In genomic region chr15:99710221-99711190, GRCm38 (mm10) we compare ENCODE assay signal across 25 mouse cellular contexts. TPM values are rescaled to one million over a fixed set of nuclear protein-coding genes. Genes with fewer than 3 reads are reported as not detected.
DNase-seq lines count a peak whose midpoint lies in the region; ATAC-seq and TF ChIP-seq lines count a peak whose summit lies in the region.
"Had no signal": no experiment of that assay in that cellular context is flagged by ENCODE, and none has a peak within 500 bp of the region (broad histone marks: within the 10 kb centered on the region; RNA-seq: fewer than 3 reads in every experiment).

No protein-coding gene starts in this region.

- H3K4me2 ChIP-seq in liver, postnatal 0 days (ENCODE audit: low read depth, low read length): peak overlapping the region; percentile 23
- H3K4me2 ChIP-seq: embryonic facial prominence, embryonic 13.5 days; forebrain, embryonic 12.5 days; heart, embryonic 11.5 days; heart, embryonic 15.5 days; hindbrain, embryonic 13.5 days had no signal

- H3K27ac ChIP-seq in layer of hippocampus, adult 2 months: peak overlapping the region; percentile 99
- H3K27ac ChIP-seq in liver, postnatal 0 days (ENCODE audit: low read depth): peak overlapping the region; percentile 57
- H3K27ac ChIP-seq: embryonic facial prominence, embryonic 13.5 days; forebrain, embryonic 12.5 days; heart, adult 2 months; heart, embryonic 15.5 days; hindbrain, embryonic 13.5 days; hindbrain, postnatal 0 days had no signal

- TF ChIP-seq CTCF in layer of hippocampus, adult 2 months (conservative IDR thresholded peaks at IDR 0.05): no peak
- no peak for TF ChIP-seq CTCF in liver, postnatal 0 days (IDR thresholded peaks at IDR 0.05; ENCODE audit: low read depth)

- no peak overlapping the region for H3K4me3 ChIP-seq in layer of hippocampus, adult 2 months
- H3K4me3 ChIP-seq in liver, postnatal 0 days (ENCODE audit: low read depth, low read length): no peak overlapping the region
- H3K4me3 ChIP-seq: embryonic facial prominence, embryonic 13.5 days; forebrain, embryonic 12.5 days; heart, adult 2 months; heart, embryonic 15.5 days; hindbrain, embryonic 13.5 days had no signal

- H3K27me3 ChIP-seq in liver, postnatal 0 days (ENCODE audit: insufficient read depth, low read length): no peaks in the 10 kb centered on the region
- H3K27me3 ChIP-seq: embryonic facial prominence, embryonic 13.5 days; forebrain, embryonic 12.5 days; heart, embryonic 15.5 days; hindbrain, embryonic 13.5 days had no signal

- peak; percentile 69 to 87 for DNase-seq in adrenal gland, adult (ENCODE audit: inconsistent age in 2 of 2, low spot score in 1 of 2)
- DNase-seq in adrenal gland, adult 18-20 months (ENCODE audit: low spot score in 2 of 2): no peak
- no peak for DNase-seq in layer of hippocampus, adult 2 months (ENCODE audit: low spot score in 2 of 2)
- DNase-seq in layer of hippocampus, postnatal 36 days: no peak
- peak; percentile 36 for DNase-seq in adrenal gland, postnatal 10 days
- DNase-seq in liver, postnatal 0 days: no peak
- DNase-seq: B cell, adult 2 months; cerebellum, adult 11 months; cerebellum, adult 9-11 months; cerebellum, postnatal 36 days; gastrocnemius, postnatal 10 days; heart, adult 2 months; heart, postnatal 14 days had no signal

- ATAC-seq in liver, postnatal 0 days: peak; percentile 33; the same call in 1 of the 2 replicates
- ATAC-seq in granulocyte monocyte progenitor cell, adult 5-6 weeks (replicated peaks; ENCODE audit: poor library complexity, severe bottlenecking): no peak
- ATAC-seq: CD4-positive, CD25-positive, alpha-beta regulatory T cell, adult 4 months; forebrain, embryonic 16.5 days; hindbrain, postnatal 0 days had no signal

- no peak for TF ChIP-seq EP300 in liver, postnatal 0 days (IDR thresholded peaks at IDR 0.05; ENCODE audit: low read depth)

- no peaks in the 10 kb centered on the region for H3K9me3 ChIP-seq in liver, postnatal 0 days (ENCODE audit: low read length)
- H3K9me3 ChIP-seq: embryonic facial prominence, embryonic 13.5 days; forebrain, embryonic 12.5 days; heart, embryonic 15.5 days; hindbrain, embryonic 13.5 days had no signal

- H3K4me1 ChIP-seq in liver, postnatal 0 days (ENCODE audit: insufficient read depth): peaks cover 26% of the 10 kb centered on the region

- peaks cover 46% of the 10 kb centered on the region for H3K36me3 ChIP-seq in liver, postnatal 0 days (replicated peaks; ENCODE audit: insufficient read depth, low read length)

- H3K9ac ChIP-seq in liver, postnatal 0 days (replicated peaks): no peak overlapping the region
- H3K9ac ChIP-seq: embryonic facial prominence, embryonic 13.5 days; forebrain, embryonic 12.5 days; heart, embryonic 15.5 days; hindbrain, embryonic 13.5 days had no signal

- 82% methylated on average over 10 of the region's 10 CpGs for WGBS in liver, postnatal 0 days (ENCODE audit: insufficient replicate concordance)

RNA-seq across cellular contexts. Expression of gene Gm17349, which starts 5.2 kb away (rescaled TPM):
- total RNA-seq in adrenal gland, adult 18-20 months (2021): 10 to 100 TPM; 19.1 to 42.3 TPM
- total RNA-seq in layer of hippocampus, adult 2 months (2021): 1 to 10 TPM; 3.9 to 7.1 TPM
- 1 to 10 TPM; 4.1 to 6.3 TPM for total RNA-seq in layer of hippocampus, postnatal 36 days (2021)
- 10 to 100 TPM; 10.9 to 24.6 TPM for total RNA-seq in adrenal gland, postnatal 10 days (2021)
- 1.3 and 2.9 TPM in 2 replicates for polyA plus RNA-seq in liver, postnatal 0 days (2015; fragmentation: Nextera tagmentation; extraction: Ambion mirVana)
- not detected in 2 replicates for total RNA-seq in granulocyte monocyte progenitor cell, adult 5-6 weeks (2014; fragmentation: Nextera tagmentation)
- total RNA-seq in granulocyte monocyte progenitor cell, adult 5-6 weeks (2017): not detected in 2 replicates
- total RNA-seq: hematopoietic stem cell, adult 5-6 weeks; hindbrain, postnatal 0 days had no signal
- polyA plus RNA-seq: brain, embryonic 14.5 days; CD4-positive, CD25-positive, alpha-beta regulatory T cell, adult 4 months; embryonic facial prominence, embryonic 13.5 days; forebrain, embryonic 12.5 days; forebrain, embryonic 16.5 days; heart, adult 2 months; heart, embryonic 11.5 days; heart, embryonic 15.5 days; hindbrain, embryonic 13.5 days; hindbrain, postnatal 0 days had no signal

RNA-seq across cellular contexts. Expression of gene Gpd1, which starts 6.8 kb away (rescaled TPM):
- 1,000 to 10,000 TPM; 1,249 to 2,641 TPM for total RNA-seq in adrenal gland, adult 18-20 months (2021)
- 100 to 1,000 TPM; 142 to 148 TPM for total RNA-seq in layer of hippocampus, adult 2 months (2021)
- 100 to 1,000 TPM; 135 to 146 TPM for total RNA-seq in layer of hippocampus, postnatal 36 days (2021)
- 1,000 to 10,000 TPM; 1,543 to 1,818 TPM for total RNA-seq in adrenal gland, postnatal 10 days (2021)
- polyA plus RNA-seq in liver, postnatal 0 days (2015; fragmentation: Nextera tagmentation; extraction: Ambion mirVana): 147 and 150 TPM in 2 replicates
- 0.68 and 0.86 TPM in 2 replicates for total RNA-seq in granulocyte monocyte progenitor cell, adult 5-6 weeks (2014; fragmentation: Nextera tagmentation)
- 0.10 and 0.34 TPM in 2 replicates for total RNA-seq in granulocyte monocyte progenitor cell, adult 5-6 weeks (2017)
- total RNA-seq: G1E had no signal
- polyA plus RNA-seq: G1E had no signal

RNA-seq across cellular contexts. Expression of gene Smarcd1, which starts 8.6 kb away (rescaled TPM):
- total RNA-seq in adrenal gland, adult 18-20 months (2021): 10 to 100 TPM; 43.1 to 44.2 TPM
- total RNA-seq in layer of hippocampus, adult 2 months (2021): 100 to 1,000 TPM; 118 to 123 TPM
- 100 to 1,000 TPM; 106 to 109 TPM for total RNA-seq in layer of hippocampus, postnatal 36 days (2021)
- total RNA-seq in adrenal gland, postnatal 10 days (2021): 10 to 100 TPM; 47.1 to 49.6 TPM
- polyA plus RNA-seq in liver, postnatal 0 days (2015; fragmentation: Nextera tagmentation; extraction: Ambion mirVana): 4.7 and 5.3 TPM in 2 replicates
- 29.8 and 34.7 TPM in 2 replicates for total RNA-seq in granulocyte monocyte progenitor cell, adult 5-6 weeks (2014; fragmentation: Nextera tagmentation)
- 16.3 and 28.0 TPM in 2 replicates for total RNA-seq in granulocyte monocyte progenitor cell, adult 5-6 weeks (2017)

RNA-seq across cellular contexts. Expression of gene Cox14, which starts 14.9 kb away (rescaled TPM):
- 100 to 1,000 TPM; 181 to 213 TPM for total RNA-seq in adrenal gland, adult 18-20 months (2021)
- total RNA-seq in layer of hippocampus, adult 2 months (2021): 100 to 1,000 TPM; 113 to 125 TPM
- 100 to 1,000 TPM; 122 to 134 TPM for total RNA-seq in layer of hippocampus, postnatal 36 days (2021)
- 100 to 1,000 TPM; 178 to 185 TPM for total RNA-seq in adrenal gland, postnatal 10 days (2021)
- polyA plus RNA-seq in liver, postnatal 0 days (2015; fragmentation: Nextera tagmentation; extraction: Ambion mirVana): 111 and 117 TPM in 2 replicates
- 57.0 and 57.1 TPM in 2 replicates for total RNA-seq in granulocyte monocyte progenitor cell, adult 5-6 weeks (2014; fragmentation: Nextera tagmentation)
- total RNA-seq in granulocyte monocyte progenitor cell, adult 5-6 weeks (2017): 38.9 and 47.3 TPM in 2 replicates

RNA-seq across cellular contexts. Expression of gene Asic1, which starts 40.3 kb away (rescaled TPM):
- total RNA-seq in adrenal gland, adult 18-20 months (2021): under 1 TPM; 0.50 to 0.70 TPM
- 10 to 100 TPM; 33.9 to 37.3 TPM for total RNA-seq in layer of hippocampus, adult 2 months (2021)
- 10 to 100 TPM; 34.4 to 36.3 TPM for total RNA-seq in layer of hippocampus, postnatal 36 days (2021)
- total RNA-seq in adrenal gland, postnatal 10 days (2021): 1 to 10 TPM in 1 of 2 experiments, under 1 TPM in 1; 0.75 to 1.5 TPM
- polyA plus RNA-seq in liver, postnatal 0 days (2015; fragmentation: Nextera tagmentation; extraction: Ambion mirVana): 0.38 and 0.54 TPM in 2 replicates
- total RNA-seq in granulocyte monocyte progenitor cell, adult 5-6 weeks (2014; fragmentation: Nextera tagmentation): not detected in 2 replicates
- total RNA-seq in granulocyte monocyte progenitor cell, adult 5-6 weeks (2017): not detected in 2 replicates
- total RNA-seq: hematopoietic stem cell, adult 5-6 weeks had no signal
- polyA plus RNA-seq: G1E had no signal

Comparison
In these comparisons a context has a peak if more than half of its experiments do, and no peak if none do; other contexts are left out.
1. DNase-seq: peak in adrenal gland, adult (2 of 2) and adrenal gland, postnatal 10 days (single experiment); none in adrenal gland, adult 18-20 months (0 of 2), layer of hippocampus, adult 2 months (0 of 2), layer of hippocampus, postnatal 36 days (0 of 2) and liver, postnatal 0 days (single experiment).
2. RNA of gene Gm17349, which starts 5.2 kb away (total RNA-seq): 19.1 to 42.3 TPM in adrenal gland, adult 18-20 months, 10.9 to 24.6 TPM in adrenal gland, postnatal 10 days, 3.9 to 7.1 TPM in layer of hippocampus, adult 2 months and 4.1 to 6.3 TPM in layer of hippocampus, postnatal 36 days; not detected in granulocyte monocyte progenitor cell, adult 5-6 weeks; every median in the first group is over 4 times any median in the second.
3. RNA of gene Gpd1, which starts 6.8 kb away (total RNA-seq): 1,249 to 2,641 TPM in adrenal gland, adult 18-20 months, 1,543 to 1,818 TPM in adrenal gland, postnatal 10 days, 142 to 148 TPM in layer of hippocampus, adult 2 months and 135 to 146 TPM in layer of hippocampus, postnatal 36 days; 0.10 to 0.86 TPM in granulocyte monocyte progenitor cell, adult 5-6 weeks; every median in the first group is over 10 times any median in the second.